Mouse (Mus musculus): ENCODE data around the gene Plekhm1.

- TF ChIP-seq POLR2A (IDR thresholded peaks at IDR 0.05; ENCODE audit: control insufficient read depth, low read depth, low read length) (no peak), CTCF (IDR thresholded peaks at IDR 0.05; ENCODE audit: control insufficient read depth, insufficient read depth, insufficient replicate concordance, low read depth, low read length) (peak; percentile 59; the same call in 1 of the 2 replicates)
These were observed 62.8 kb downstream of the Plekhm1 start for GRCm38 (mm10) chr11:103349699-103350098.
